Mouse (Mus musculus): ENCODE measurements around the gene Treml2. TPM values are rescaled to one million over a fixed set of nuclear protein-coding genes. Genes with fewer than 3 reads are reported as not detected.

The Treml2 gene
- polyA plus RNA-seq, 1 experiment from 2014 or later = 0.12 TPM

Other genes with a start within 250 kb of the Treml2 start
- not detected in 2 replicates for gene 1700067P10Rik, start 210.2 kb upstream of the Treml2 start, polyA plus RNA-seq (2014; fragmentation: Nextera tagmentation; extraction: Ambion mirVana)
- not detected in 2 replicates for gene 9830107B12Rik, start 153.2 kb upstream of the Treml2 start, polyA plus RNA-seq (2014; fragmentation: Nextera tagmentation; extraction: Ambion mirVana)
- 0.32 TPM in 1 of 2 replicates, not detected in the other for gene A530064D06Rik, start 132.2 kb upstream of the Treml2 start, polyA plus RNA-seq (2014; fragmentation: Nextera tagmentation; extraction: Ambion mirVana)
- not detected in 2 replicates for gene Trem1, start 66.7 kb upstream of the Treml2 start, polyA plus RNA-seq (2014; fragmentation: Nextera tagmentation; extraction: Ambion mirVana)
- not detected in 2 replicates for gene Trem3, start 51.7 kb upstream of the Treml2 start, polyA plus RNA-seq (2014; fragmentation: Nextera tagmentation; extraction: Ambion mirVana)
- gene Treml4, start 35.2 kb upstream of the Treml2 start, polyA plus RNA-seq (2014; fragmentation: Nextera tagmentation; extraction: Ambion mirVana) = not detected in 2 replicates
- 0.55 TPM in 1 of 2 replicates, not detected in the other for gene B430306N03Rik, start 16.6 kb downstream of the Treml2 start, polyA plus RNA-seq (2014; fragmentation: Nextera tagmentation; extraction: Ambion mirVana)
- gene Trem2, start 46.9 kb downstream of the Treml2 start, polyA plus RNA-seq (2014; fragmentation: Nextera tagmentation; extraction: Ambion mirVana) = 2.6 and 3.7 TPM in 2 replicates
- gene Treml1, start 60.4 kb downstream of the Treml2 start, polyA plus RNA-seq (2014; fragmentation: Nextera tagmentation; extraction: Ambion mirVana) = 0.23 and 0.51 TPM in 2 replicates
- gene Nfya, start 110.4 kb downstream of the Treml2 start, polyA plus RNA-seq (2014; fragmentation: Nextera tagmentation; extraction: Ambion mirVana) = 14.2 and 16.5 TPM in 2 replicates
- 41.9 and 49.2 TPM in 2 replicates for gene Oard1, start 110.5 kb downstream of the Treml2 start, polyA plus RNA-seq (2014; fragmentation: Nextera tagmentation; extraction: Ambion mirVana)
- 0.26 and 0.29 TPM in 2 replicates for gene Apobec2, start 133.4 kb downstream of the Treml2 start, polyA plus RNA-seq (2014; fragmentation: Nextera tagmentation; extraction: Ambion mirVana)
- 2.5 and 4.6 TPM in 2 replicates for gene Tspo2, start 152.0 kb downstream of the Treml2 start, polyA plus RNA-seq (2014; fragmentation: Nextera tagmentation; extraction: Ambion mirVana)
- 0.22 and 0.53 TPM in 2 replicates for gene Unc5cl, start 155.4 kb downstream of the Treml2 start, polyA plus RNA-seq (2014; fragmentation: Nextera tagmentation; extraction: Ambion mirVana)

Data from midbrain, embryonic 14.5 days (tissue).